Mouse (Mus musculus): ENCODE measurements around the gene Asic3. TPM values are rescaled to one million over a fixed set of nuclear protein-coding genes. Genes with fewer than 3 reads are reported as not detected.

Gene Asic3
- polyA plus RNA-seq, 1 experiment from 2014 or later: 0.23 TPM

GRCm38 (mm10) chr5:24424004-24424781 lies 11.0 kb downstream of the Asic3 start:
- peak overlapping the region; percentile 89 for H3K9ac ChIP-seq (ENCODE audit: low read length)
- 7% methylated on average over 21 of the region's 21 CpGs for WGBS
- H3K9me3 ChIP-seq (replicated peaks; ENCODE audit: control insufficient read depth, low read length): no peaks in the 10 kb centered on the region
- peaks cover 40% of the 10 kb centered on the region for H3K4me1 ChIP-seq (ENCODE audit: control insufficient read depth, insufficient read depth, low read length)
- H3K36me3 ChIP-seq (ENCODE audit: control insufficient read depth, insufficient read depth, low read length): no peaks in the 10 kb centered on the region
- ATAC-seq (ENCODE audit: insufficient read depth, low FRiP score): no peak
- H3K27ac ChIP-seq (ENCODE audit: low read length): peak overlapping the region; percentile 99
- no peaks in the 10 kb centered on the region for H3K27me3 ChIP-seq (ENCODE audit: control insufficient read depth, insufficient read depth, low read length)
- peak overlapping the region; percentile 96 for H3K4me2 ChIP-seq (ENCODE audit: low read depth, low read length)
- peak overlapping the region; percentile 87 for H3K4me3 ChIP-seq (replicated peaks; ENCODE audit: low read length)

- under 1% methylated on average over 52 of the region's 60 CpGs for WGBS
- Histone ChIP-seq H3K4me1 (ENCODE audit: control insufficient read depth, insufficient read depth, low read length) (peaks cover 40% of the 10 kb centered on the region), H3K9ac (ENCODE audit: low read length) (peak overlapping the region; percentile 89), H3K9me3 (replicated peaks; ENCODE audit: control insufficient read depth, low read length) (no peaks in the 10 kb centered on the region), H3K27ac (ENCODE audit: low read length) (peak overlapping the region; percentile 99), H3K4me3 (replicated peaks; ENCODE audit: low read length) (peak overlapping the region; percentile 87), H3K36me3 (ENCODE audit: control insufficient read depth, insufficient read depth, low read length) (0 out of 2 replicates have a peak, but pooled peaks cover under 1% of the 10 kb centered on the region), H3K4me2 (ENCODE audit: low read depth, low read length) (peak overlapping the region; percentile 96), H3K27me3 (ENCODE audit: control insufficient read depth, insufficient read depth, low read length) (no peaks in the 10 kb centered on the region)
- peak; percentile 32; the same call in 1 of the 2 replicates for ATAC-seq (ENCODE audit: insufficient read depth, low FRiP score)
These were observed 11.7 kb downstream of the Asic3 start for GRCm38 (mm10) chr5:24424861-24425411.

- peaks cover 6% of the 10 kb centered on the region; the same call in 1 of the 2 replicates for H3K36me3 ChIP-seq (ENCODE audit: control insufficient read depth, insufficient read depth, low read length)
- H3K9me3 ChIP-seq (replicated peaks; ENCODE audit: control insufficient read depth, low read length): no peaks in the 10 kb centered on the region
- under 1% methylated on average over 30 of the region's 30 CpGs for WGBS
- H3K4me3 ChIP-seq (replicated peaks; ENCODE audit: low read length): peak overlapping the region; percentile 87
- peak overlapping the region; percentile 99 for H3K27ac ChIP-seq (ENCODE audit: low read length)
- peak overlapping the region; percentile 89 for H3K9ac ChIP-seq (ENCODE audit: low read length)
- peak; percentile 1; the same call in 1 of the 2 replicates for ATAC-seq (ENCODE audit: insufficient read depth, low FRiP score)
- no peaks in the 10 kb centered on the region for H3K27me3 ChIP-seq (ENCODE audit: control insufficient read depth, insufficient read depth, low read length)
- peak overlapping the region; percentile 96 for H3K4me2 ChIP-seq (ENCODE audit: low read depth, low read length)
- H3K4me1 ChIP-seq (ENCODE audit: control insufficient read depth, insufficient read depth, low read length): peaks cover 40% of the 10 kb centered on the region
These were observed 12.3 kb downstream of the Asic3 start for GRCm38 (mm10) chr5:24425421-24426036.

GRCm38 (mm10) chr5:24426037-24426432 lies 12.8 kb downstream of the Asic3 start:
- 2% methylated on average over 10 of the region's 10 CpGs for WGBS
- peak overlapping the region; percentile 99 for H3K27ac ChIP-seq (ENCODE audit: low read length)
- no peaks in the 10 kb centered on the region for H3K27me3 ChIP-seq (ENCODE audit: control insufficient read depth, insufficient read depth, low read length)
- peaks cover 40% of the 10 kb centered on the region for H3K4me1 ChIP-seq (ENCODE audit: control insufficient read depth, insufficient read depth, low read length)
- H3K9me3 ChIP-seq (replicated peaks; ENCODE audit: control insufficient read depth, low read length): no peaks in the 10 kb centered on the region
- no peak for ATAC-seq (ENCODE audit: insufficient read depth, low FRiP score)
- H3K9ac ChIP-seq (ENCODE audit: low read length): peak overlapping the region; percentile 89
- H3K36me3 ChIP-seq (ENCODE audit: control insufficient read depth, insufficient read depth, low read length): peaks cover 11% of the 10 kb centered on the region; the same call in 1 of the 2 replicates
- peak overlapping the region; percentile 96 for H3K4me2 ChIP-seq (ENCODE audit: low read depth, low read length)
- peak overlapping the region; percentile 87 for H3K4me3 ChIP-seq (replicated peaks; ENCODE audit: low read length)

- no peaks in the 10 kb centered on the region for H3K9me3 ChIP-seq (replicated peaks; ENCODE audit: control insufficient read depth, low read length)
- no peaks in the 10 kb centered on the region for H3K27me3 ChIP-seq (ENCODE audit: control insufficient read depth, insufficient read depth, low read length)
- H3K4me1 ChIP-seq (ENCODE audit: control insufficient read depth, insufficient read depth, low read length): peaks cover 40% of the 10 kb centered on the region
- peak overlapping the region; percentile 99 for H3K27ac ChIP-seq (ENCODE audit: low read length)
- peak overlapping the region; percentile 96 for H3K4me2 ChIP-seq (ENCODE audit: low read depth, low read length)
- peak overlapping the region; percentile 87 for H3K4me3 ChIP-seq (replicated peaks; ENCODE audit: low read length)
- peaks cover 18% of the 10 kb centered on the region for H3K36me3 ChIP-seq (ENCODE audit: control insufficient read depth, insufficient read depth, low read length)
- peak overlapping the region; percentile 89 for H3K9ac ChIP-seq (ENCODE audit: low read length)
- ATAC-seq (ENCODE audit: insufficient read depth, low FRiP score): no peak
- WGBS: 12% methylated on average over 9 of the region's 9 CpGs
These were observed 13.5 kb downstream of the Asic3 start for GRCm38 (mm10) chr5:24426556-24427284.

- H3K27ac ChIP-seq (ENCODE audit: low read length): peak overlapping the region; percentile 99
- ATAC-seq (ENCODE audit: insufficient read depth, low FRiP score): no peak
These were observed 14.1 kb downstream of the Asic3 start for GRCm38 (mm10) chr5:24427285-24427633.

GRCm38 (mm10) chr5:24427981-24428402 lies 14.8 kb downstream of the Asic3 start:
- Histone ChIP-seq H3K4me1 (ENCODE audit: control insufficient read depth, insufficient read depth, low read length) (peaks cover 34% of the 10 kb centered on the region), H3K9me3 (replicated peaks; ENCODE audit: control insufficient read depth, low read length) (no peaks in the 10 kb centered on the region), H3K4me2 (ENCODE audit: low read depth, low read length) (peak overlapping the region; percentile 96), H3K36me3 (ENCODE audit: control insufficient read depth, insufficient read depth, low read length) (peaks cover 25% of the 10 kb centered on the region), H3K9ac (ENCODE audit: low read length) (peak overlapping the region; percentile 63), H3K27ac (ENCODE audit: low read length) (peak overlapping the region; percentile 99), H3K4me3 (replicated peaks; ENCODE audit: low read length) (peak overlapping the region; percentile 87), H3K27me3 (ENCODE audit: control insufficient read depth, insufficient read depth, low read length) (no peaks in the 10 kb centered on the region)
- WGBS: 12% methylated on average over 15 of the region's 15 CpGs
- peak; percentile 22 for ATAC-seq (ENCODE audit: insufficient read depth, low FRiP score)

More at GRCm38 (mm10) chr5:24427285-24427633, 14.1 kb downstream of the Asic3 start:
- Histone ChIP-seq H3K4me2 (ENCODE audit: low read depth, low read length) (peak overlapping the region; percentile 96), H3K4me3 (replicated peaks; ENCODE audit: low read length) (peak overlapping the region; percentile 87), H3K9ac (ENCODE audit: low read length) (peak overlapping the region; percentile 89), H3K9me3 (replicated peaks; ENCODE audit: control insufficient read depth, low read length) (no peaks in the 10 kb centered on the region), H3K36me3 (ENCODE audit: control insufficient read depth, insufficient read depth, low read length) (peaks cover 23% of the 10 kb centered on the region), H3K4me1 (ENCODE audit: control insufficient read depth, insufficient read depth, low read length) (peaks cover 40% of the 10 kb centered on the region), H3K27me3 (ENCODE audit: control insufficient read depth, insufficient read depth, low read length) (no peaks in the 10 kb centered on the region)
- 31% methylated on average over 12 of the region's 12 CpGs for WGBS

- ATAC-seq (ENCODE audit: insufficient read depth, low FRiP score): no peak
- peak overlapping the region; percentile 63 for H3K9ac ChIP-seq (ENCODE audit: low read length)
- H3K9me3 ChIP-seq (replicated peaks; ENCODE audit: control insufficient read depth, low read length): no peaks in the 10 kb centered on the region
- no peaks in the 10 kb centered on the region for H3K27me3 ChIP-seq (ENCODE audit: control insufficient read depth, insufficient read depth, low read length)
- peak overlapping the region; percentile 96 for H3K4me2 ChIP-seq (ENCODE audit: low read depth, low read length)
- H3K4me3 ChIP-seq (replicated peaks; ENCODE audit: low read length): peak overlapping the region; percentile 39
- H3K27ac ChIP-seq (ENCODE audit: low read length): peak overlapping the region; percentile 70
- H3K4me1 ChIP-seq (ENCODE audit: control insufficient read depth, insufficient read depth, low read length): peaks cover 34% of the 10 kb centered on the region
- 29% methylated on average over 8 of the region's 9 CpGs for WGBS
- H3K36me3 ChIP-seq (ENCODE audit: control insufficient read depth, insufficient read depth, low read length): peaks cover 26% of the 10 kb centered on the region
These were observed 15.4 kb downstream of the Asic3 start for GRCm38 (mm10) chr5:24428596-24428995.
